Mouse (Mus musculus): ENCODE measurements at regions not wholly inside any gene's neighbourhood (a gene's known extent, or its start where the extent isn't known, plus 50 kb on each side); places are given as distances from the start of the nearest gene placed in this dataset.

DNA sequence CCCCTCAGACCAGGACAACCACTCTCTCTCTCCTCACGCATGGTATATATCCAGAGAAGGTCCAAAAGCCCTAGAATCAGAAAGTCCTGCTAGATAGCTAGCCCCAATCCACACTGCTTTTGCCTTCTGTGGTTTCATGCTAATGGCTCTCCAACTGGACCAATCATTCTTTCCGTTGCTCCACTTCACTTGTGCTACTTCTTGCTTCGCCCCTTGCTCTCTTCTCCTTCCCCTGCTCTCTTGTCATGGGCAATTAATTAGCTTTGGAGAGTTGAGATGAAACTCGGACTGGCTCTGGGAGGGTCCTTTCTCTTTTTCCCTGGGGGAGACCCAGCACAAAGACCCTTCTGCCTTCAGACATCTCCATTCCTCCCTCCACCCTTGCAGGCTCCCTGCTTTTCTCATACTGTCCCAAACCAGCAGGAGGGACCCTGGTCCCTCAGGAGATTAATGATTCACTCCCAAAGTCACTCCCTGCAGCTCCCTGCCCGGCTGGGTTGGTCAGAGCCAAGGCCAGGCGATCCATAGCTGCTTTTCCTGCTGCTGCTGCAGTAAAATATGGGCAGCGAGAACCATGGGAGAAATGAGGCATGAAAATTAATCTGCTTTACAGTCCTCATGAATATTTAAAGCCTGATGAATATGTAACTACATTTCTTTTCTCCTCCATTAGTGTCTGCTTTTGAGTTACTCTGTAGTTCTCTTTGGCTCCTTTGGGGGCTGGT lies 113.7 kb upstream of the Thy1 start:
- H3K27me3 ChIP-seq (ENCODE audit: control insufficient read depth, insufficient read depth, low read length): no peaks in the 10 kb centered on the region
- no peak for DNase-seq (ENCODE audit: low read depth in 1 of 2, low spot score in 2 of 2)

DNA sequence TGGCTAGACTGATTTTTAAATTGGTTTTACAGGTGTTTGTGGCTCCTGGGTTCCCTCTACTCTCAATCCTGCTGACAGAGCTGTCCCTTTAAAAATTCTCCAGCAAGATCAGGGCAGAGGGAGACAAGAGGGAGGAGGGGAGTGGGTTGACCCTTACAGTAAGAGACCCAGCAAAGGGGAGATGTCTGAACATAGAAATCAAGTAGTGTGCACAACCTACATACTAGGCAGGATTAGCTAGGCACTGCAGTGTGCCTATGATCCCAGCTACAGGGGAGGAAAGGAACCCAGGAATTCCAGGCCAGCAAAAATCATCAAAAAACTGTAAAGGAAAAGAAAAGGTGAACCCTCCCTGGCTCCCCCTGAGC lies 113.2 kb upstream of the Thy1 start:
- TF ChIP-seq POLR2A (IDR thresholded peaks at IDR 0.05; ENCODE audit: low read depth, low read length) (no peak), CTCF (IDR thresholded peaks at IDR 0.05; ENCODE audit: extremely low read depth, insufficient read depth, insufficient read length, insufficient replicate concordance) (no peak)
- H3K27ac ChIP-seq (ENCODE audit: insufficient read depth, low read length): no peak overlapping the region
- no peak for DNase-seq (ENCODE audit: low read depth in 1 of 2, low spot score in 2 of 2)
- H3K4me3 ChIP-seq (ENCODE audit: extremely low read depth, insufficient read depth, insufficient read length): no peak overlapping the region
- H3K4me1 ChIP-seq (ENCODE audit: control insufficient read depth, insufficient read depth, insufficient read length): no peaks in the 10 kb centered on the region
- no peaks in the 10 kb centered on the region for H3K36me3 ChIP-seq (ENCODE audit: control insufficient read depth, insufficient read depth, low read length)
- no peaks in the 10 kb centered on the region for H3K27me3 ChIP-seq (ENCODE audit: control insufficient read depth, insufficient read depth, low read length)

More for the DNA sequence above, 113.7 kb upstream of the Thy1 start:
- 41% methylated on average over 7 of the region's 7 CpGs for WGBS
- H3K36me3 ChIP-seq (ENCODE audit: control insufficient read depth, insufficient read depth, low read length): no peaks in the 10 kb centered on the region
- H3K4me3 ChIP-seq (ENCODE audit: extremely low read depth, insufficient read depth, insufficient read length): no peak overlapping the region
- H3K27ac ChIP-seq (ENCODE audit: insufficient read depth, low read length): no peak overlapping the region
- TF ChIP-seq CTCF (IDR thresholded peaks at IDR 0.05; ENCODE audit: extremely low read depth, insufficient read depth, insufficient read length, insufficient replicate concordance) (no peak), POLR2A (IDR thresholded peaks at IDR 0.05; ENCODE audit: low read depth, low read length) (no peak)
- H3K4me1 ChIP-seq (ENCODE audit: control insufficient read depth, insufficient read depth, insufficient read length): no peaks in the 10 kb centered on the region

DNA sequence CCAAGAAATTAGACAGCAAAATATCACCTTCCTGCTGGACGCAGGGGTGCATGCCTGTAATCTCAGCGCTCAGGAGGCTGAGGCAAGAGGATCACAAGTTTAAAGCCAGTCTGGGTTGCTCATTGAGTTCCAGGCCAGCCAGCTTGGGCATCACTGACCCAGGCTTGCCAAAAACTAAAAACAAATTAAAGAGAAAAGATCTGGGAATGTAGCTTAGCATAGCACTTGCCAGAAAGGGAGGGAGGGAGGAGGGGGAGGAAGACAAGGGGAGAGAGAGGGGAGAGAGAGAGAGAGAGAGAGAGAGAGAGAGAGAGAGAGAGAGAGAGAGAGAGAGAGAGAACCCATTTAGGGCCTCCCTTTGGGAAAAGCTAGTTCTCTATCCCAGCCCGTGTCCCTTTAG lies 112.7 kb upstream of the Thy1 start:
- H3K27ac ChIP-seq (ENCODE audit: insufficient read depth, low read length): no peak overlapping the region
- no peaks in the 10 kb centered on the region for H3K4me1 ChIP-seq (ENCODE audit: control insufficient read depth, insufficient read depth, insufficient read length)
- no peak for DNase-seq (ENCODE audit: low read depth in 1 of 2, low spot score in 2 of 2)
- 76% methylated on average over 3 of the region's 3 CpGs for WGBS
- H3K4me3 ChIP-seq (ENCODE audit: extremely low read depth, insufficient read depth, insufficient read length): no peak overlapping the region
- H3K27me3 ChIP-seq (ENCODE audit: control insufficient read depth, insufficient read depth, low read length): no peaks in the 10 kb centered on the region
- no peaks in the 10 kb centered on the region for H3K36me3 ChIP-seq (ENCODE audit: control insufficient read depth, insufficient read depth, low read length)
- TF ChIP-seq POLR2A (IDR thresholded peaks at IDR 0.05; ENCODE audit: low read depth, low read length) (no peak), CTCF (IDR thresholded peaks at IDR 0.05; ENCODE audit: extremely low read depth, insufficient read depth, insufficient read length, insufficient replicate concordance) (no peak)

DNA sequence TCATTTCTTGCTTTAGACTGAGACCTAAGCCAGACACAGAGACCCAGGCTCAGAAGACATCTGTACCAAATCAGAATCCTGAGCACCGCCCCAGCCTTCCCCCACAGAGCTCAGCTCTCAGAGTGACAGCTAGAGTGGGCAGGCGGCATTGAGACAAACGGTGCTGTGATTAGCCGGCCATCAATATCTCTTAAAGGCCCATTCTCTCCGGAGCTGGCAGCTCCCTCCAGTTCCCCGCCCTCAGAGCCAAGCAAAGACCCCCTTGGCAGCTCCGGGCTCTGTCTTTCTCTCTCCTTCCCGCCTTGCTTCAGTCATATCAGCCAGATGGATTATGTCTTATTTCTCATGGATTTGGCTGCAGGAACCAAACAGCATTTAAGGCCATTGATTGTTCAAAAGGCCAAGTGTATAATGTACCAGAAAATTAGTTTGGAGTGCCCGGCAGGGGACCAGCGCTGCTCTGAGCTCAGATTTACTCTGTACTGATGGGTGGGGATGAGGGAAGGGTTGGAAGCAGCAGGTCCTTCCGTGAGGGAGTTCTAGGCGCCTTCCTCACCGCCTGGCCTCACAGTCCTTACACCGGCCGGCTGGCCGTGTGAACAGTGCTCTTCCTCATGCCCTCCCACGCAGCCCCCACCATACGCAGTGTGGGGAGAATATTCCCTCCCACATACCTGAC lies 109.0 kb upstream of the Thy1 start:
- WGBS: 35% methylated on average over 18 of the region's 18 CpGs
- H3K36me3 ChIP-seq (ENCODE audit: control insufficient read depth, insufficient read depth, low read length): no peaks in the 10 kb centered on the region
- no peak overlapping the region for H3K4me3 ChIP-seq (ENCODE audit: extremely low read depth, insufficient read depth, insufficient read length)
- no peak for DNase-seq (ENCODE audit: low read depth in 1 of 2, low spot score in 2 of 2)
- no peak overlapping the region for H3K27ac ChIP-seq (ENCODE audit: insufficient read depth, low read length)
- no peaks in the 10 kb centered on the region for H3K4me1 ChIP-seq (ENCODE audit: control insufficient read depth, insufficient read depth, insufficient read length)
- no peaks in the 10 kb centered on the region for H3K27me3 ChIP-seq (ENCODE audit: control insufficient read depth, insufficient read depth, low read length)
- TF ChIP-seq CTCF (IDR thresholded peaks at IDR 0.05; ENCODE audit: extremely low read depth, insufficient read depth, insufficient read length, insufficient replicate concordance): no peak
- TF ChIP-seq POLR2A (IDR thresholded peaks at IDR 0.05; ENCODE audit: low read depth, low read length): no peak

DNA sequence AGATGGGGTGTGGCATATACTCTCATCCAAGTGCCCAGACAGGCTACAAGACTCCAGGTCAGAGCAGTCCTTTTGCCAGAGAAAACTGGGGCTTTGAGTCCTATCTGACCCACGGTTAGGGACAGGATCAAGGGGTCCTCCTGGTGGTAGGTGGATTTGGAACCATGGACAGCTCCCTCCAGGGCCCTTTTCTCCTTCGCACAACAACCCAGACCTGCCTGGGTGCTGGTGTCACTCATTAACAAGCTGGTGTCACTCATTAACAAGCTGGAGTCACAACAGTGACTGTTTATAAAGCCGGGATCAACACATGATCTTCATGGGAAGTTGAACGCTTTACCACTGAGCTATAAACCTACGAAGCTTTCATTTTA lies 108.5 kb upstream of the Thy1 start:
- Histone ChIP-seq H3K4me1 (ENCODE audit: control insufficient read depth, insufficient read depth, insufficient read length) (no peaks in the 10 kb centered on the region), H3K27me3 (ENCODE audit: control insufficient read depth, insufficient read depth, low read length) (no peaks in the 10 kb centered on the region), H3K4me3 (ENCODE audit: extremely low read depth, insufficient read depth, insufficient read length) (no peak overlapping the region), H3K36me3 (ENCODE audit: control insufficient read depth, insufficient read depth, low read length) (no peaks in the 10 kb centered on the region), H3K27ac (ENCODE audit: insufficient read depth, low read length) (no peak overlapping the region)
- TF ChIP-seq CTCF (IDR thresholded peaks at IDR 0.05; ENCODE audit: extremely low read depth, insufficient read depth, insufficient read length, insufficient replicate concordance): no peak
- TF ChIP-seq POLR2A (IDR thresholded peaks at IDR 0.05; ENCODE audit: low read depth, low read length): no peak
- no peak for DNase-seq (ENCODE audit: low read depth in 1 of 2, low spot score in 2 of 2)
- 8% methylated on average over 5 of the region's 5 CpGs for WGBS

DNA sequence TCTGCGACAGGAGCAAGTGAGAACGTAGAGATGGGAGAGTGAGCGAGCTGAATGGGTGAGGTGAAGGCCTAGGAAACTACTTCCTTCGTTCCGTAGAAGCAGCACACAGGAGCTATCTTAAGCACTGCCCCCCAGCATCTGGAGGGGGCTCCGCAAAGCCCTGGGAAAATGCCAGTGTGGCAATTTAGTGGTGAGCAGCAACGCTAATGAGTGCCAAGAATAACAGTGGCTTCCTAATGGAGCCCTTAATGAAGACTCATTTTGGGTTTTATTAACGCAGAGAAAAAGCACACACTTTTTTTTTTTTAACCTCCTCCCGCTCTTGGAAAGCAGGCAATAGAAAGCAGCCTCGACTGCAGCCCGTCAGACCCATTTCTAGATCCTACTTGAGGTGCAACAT lies 103.8 kb upstream of the Thy1 start:
- no peak for TF ChIP-seq POLR2A (IDR thresholded peaks at IDR 0.05; ENCODE audit: low read depth, low read length)
- no peak for TF ChIP-seq CTCF (IDR thresholded peaks at IDR 0.05; ENCODE audit: extremely low read depth, insufficient read depth, insufficient read length, insufficient replicate concordance)
- 74% methylated on average over 11 of the region's 11 CpGs for WGBS
- DNase-seq (ENCODE audit: low read depth in 1 of 2, low spot score in 2 of 2): no peak
- H3K27me3 ChIP-seq (ENCODE audit: control insufficient read depth, insufficient read depth, low read length): no peaks in the 10 kb centered on the region
- no peak overlapping the region for H3K4me3 ChIP-seq (ENCODE audit: extremely low read depth, insufficient read depth, insufficient read length)
- H3K36me3 ChIP-seq (ENCODE audit: control insufficient read depth, insufficient read depth, low read length): no peaks in the 10 kb centered on the region
- no peak overlapping the region for H3K27ac ChIP-seq (ENCODE audit: insufficient read depth, low read length)
- no peaks in the 10 kb centered on the region for H3K4me1 ChIP-seq (ENCODE audit: control insufficient read depth, insufficient read depth, insufficient read length)

DNA sequence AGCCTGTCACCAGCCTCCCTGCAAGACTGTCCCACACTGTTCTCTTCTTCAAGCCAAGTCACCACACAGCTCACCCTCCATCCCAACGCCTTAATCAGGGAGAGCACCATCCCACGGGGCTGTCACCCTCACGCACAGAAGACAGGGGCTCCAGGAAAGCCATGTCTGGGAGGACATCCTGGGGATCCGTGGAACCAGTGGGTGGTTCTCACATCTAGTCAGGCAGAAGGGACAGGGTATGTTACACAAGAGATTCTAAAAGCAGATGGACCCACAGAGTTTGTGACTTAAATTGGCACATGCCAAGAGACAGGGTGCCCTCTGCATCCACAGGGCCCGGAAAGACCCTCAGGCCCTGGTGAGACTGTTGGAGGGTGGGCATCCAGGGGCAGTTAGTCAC lies 101.0 kb upstream of the Thy1 start:
- DNase-seq (ENCODE audit: low read depth in 1 of 2, low spot score in 2 of 2): no peak
- Histone ChIP-seq H3K27me3 (ENCODE audit: control insufficient read depth, insufficient read depth, low read length) (no peaks in the 10 kb centered on the region), H3K27ac (ENCODE audit: insufficient read depth, low read length) (no peak overlapping the region), H3K4me1 (ENCODE audit: control insufficient read depth, insufficient read depth, insufficient read length) (no peaks in the 10 kb centered on the region), H3K36me3 (ENCODE audit: control insufficient read depth, insufficient read depth, low read length) (no peaks in the 10 kb centered on the region), H3K4me3 (ENCODE audit: extremely low read depth, insufficient read depth, insufficient read length) (no peak overlapping the region)
- 74% methylated on average over 5 of the region's 5 CpGs for WGBS
- TF ChIP-seq CTCF (IDR thresholded peaks at IDR 0.05; ENCODE audit: extremely low read depth, insufficient read depth, insufficient read length, insufficient replicate concordance): no peak
- TF ChIP-seq POLR2A (IDR thresholded peaks at IDR 0.05; ENCODE audit: low read depth, low read length): no peak

Data from spleen, adult 2 months (tissue).